Mouse (Mus musculus) embryo, embryonic 10 days (tissue): ENCODE measurements around the gene Cfd.

ENCODE experiments used
- DNase-seq: peaks from one replicate; pipeline ENCODE4 v3.0.0-alpha.2; 2015; ENCODE audit warnings: low spot score

Gene Cfd

DNA sequence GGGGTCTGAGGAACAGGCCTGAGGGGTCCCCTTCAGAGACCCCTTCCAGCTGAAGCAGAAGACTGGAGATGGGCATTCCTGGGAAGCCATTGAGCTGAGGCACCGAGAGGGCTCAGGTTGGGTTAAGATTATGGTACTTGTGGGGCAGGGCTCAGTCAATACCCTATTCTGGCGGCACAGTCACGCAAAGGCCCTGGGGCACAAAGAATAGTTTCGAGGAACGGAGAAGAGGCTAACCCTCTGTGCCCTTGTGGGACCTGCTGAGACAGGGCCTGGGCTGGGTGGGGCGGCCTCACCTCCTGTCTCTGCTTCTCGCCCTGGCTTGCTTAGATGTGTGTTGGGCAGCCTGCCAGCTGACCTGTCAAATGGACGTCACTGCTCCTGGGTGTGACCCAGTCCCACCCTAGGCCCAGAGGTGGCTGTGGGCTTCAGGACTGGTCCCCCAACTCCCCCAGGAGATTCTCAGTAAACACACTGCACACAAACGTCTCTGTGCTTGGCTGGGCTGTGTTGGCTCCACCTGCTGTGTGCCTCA is 42.6 kb downstream of the Cfd start:
- no peak for DNase-seq

DNA sequence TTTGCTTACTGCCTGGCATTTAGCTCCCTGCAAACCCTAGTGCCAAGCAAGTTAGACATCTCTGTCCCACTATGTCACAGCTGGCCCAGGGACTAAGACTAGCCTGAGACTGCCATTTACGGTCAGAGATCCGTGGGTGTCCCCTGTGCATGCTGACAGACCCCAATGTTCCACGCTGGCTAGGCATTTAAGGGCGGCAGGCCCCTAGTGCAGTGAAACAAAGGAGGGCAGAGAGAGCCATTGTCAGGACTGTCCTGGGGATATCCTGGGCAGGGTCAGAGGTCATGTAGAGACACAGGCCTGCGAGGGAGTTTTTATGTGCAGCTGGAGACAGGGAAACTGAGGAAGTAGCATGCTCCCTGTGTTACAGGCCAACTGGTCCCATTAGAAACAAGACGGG is 43.2 kb downstream of the Cfd start:
- DNase-seq, result no peak

DNA sequence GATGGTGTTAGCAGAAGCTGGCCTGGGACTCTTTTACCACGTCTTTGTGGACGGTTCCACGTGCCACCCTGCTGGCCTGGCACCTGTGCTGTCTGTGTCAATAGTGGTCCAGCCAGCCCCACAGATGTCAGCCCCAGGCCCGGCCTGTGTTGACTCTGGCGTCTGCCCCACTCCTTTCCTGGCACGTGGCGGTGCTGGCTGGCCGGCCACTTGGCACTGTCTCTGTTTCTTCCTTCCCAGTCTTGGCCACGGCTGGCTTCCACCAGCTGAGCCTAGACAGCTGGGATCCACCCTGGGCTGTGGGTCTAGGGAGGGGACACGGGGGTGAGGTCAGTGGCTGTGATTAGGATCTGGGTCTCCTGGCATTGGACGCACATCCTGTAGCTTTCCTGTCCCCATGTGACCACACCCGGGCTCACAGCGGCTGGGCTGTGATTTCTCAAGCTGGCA is 43.6 kb downstream of the Cfd start:
- no peak for DNase-seq

DNA sequence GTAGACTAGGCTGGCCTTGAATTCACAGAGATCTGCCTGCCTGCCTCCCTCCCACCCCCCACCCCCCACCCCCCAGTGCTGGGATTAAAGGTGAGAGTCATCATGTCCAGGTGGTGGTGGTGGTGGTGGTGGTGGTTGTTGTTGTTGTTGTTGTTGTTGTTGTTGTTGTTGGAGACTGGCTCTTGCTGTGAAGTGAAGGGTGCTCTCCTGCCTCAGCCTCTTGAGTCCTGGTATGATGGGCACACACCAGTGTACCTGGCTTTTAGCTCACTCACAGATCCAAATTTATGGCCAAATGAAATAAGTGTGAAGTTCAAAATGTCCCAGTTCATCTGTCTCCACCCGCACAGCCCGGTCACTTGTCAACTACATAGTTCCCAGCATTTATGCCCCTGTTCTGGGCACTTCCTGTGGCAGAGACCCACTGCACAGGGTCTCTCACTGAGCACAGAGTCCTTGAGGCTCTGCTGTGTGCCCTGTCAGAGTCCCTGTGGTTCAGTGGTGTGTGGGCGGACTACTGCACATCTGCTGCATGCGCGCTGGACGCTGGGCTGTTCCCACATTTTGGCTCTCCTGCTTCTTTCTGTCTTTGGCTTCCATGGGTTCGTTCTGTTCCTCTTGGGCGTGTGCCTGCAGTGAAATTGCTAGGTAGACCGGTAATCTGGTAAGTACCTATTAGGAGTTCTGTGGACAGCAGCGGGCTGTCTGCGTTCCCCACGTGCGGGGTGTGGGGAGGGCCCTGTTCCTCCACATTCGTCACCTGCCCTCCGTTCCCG is 44.3 kb downstream of the Cfd start:
- no peak for DNase-seq

DNA sequence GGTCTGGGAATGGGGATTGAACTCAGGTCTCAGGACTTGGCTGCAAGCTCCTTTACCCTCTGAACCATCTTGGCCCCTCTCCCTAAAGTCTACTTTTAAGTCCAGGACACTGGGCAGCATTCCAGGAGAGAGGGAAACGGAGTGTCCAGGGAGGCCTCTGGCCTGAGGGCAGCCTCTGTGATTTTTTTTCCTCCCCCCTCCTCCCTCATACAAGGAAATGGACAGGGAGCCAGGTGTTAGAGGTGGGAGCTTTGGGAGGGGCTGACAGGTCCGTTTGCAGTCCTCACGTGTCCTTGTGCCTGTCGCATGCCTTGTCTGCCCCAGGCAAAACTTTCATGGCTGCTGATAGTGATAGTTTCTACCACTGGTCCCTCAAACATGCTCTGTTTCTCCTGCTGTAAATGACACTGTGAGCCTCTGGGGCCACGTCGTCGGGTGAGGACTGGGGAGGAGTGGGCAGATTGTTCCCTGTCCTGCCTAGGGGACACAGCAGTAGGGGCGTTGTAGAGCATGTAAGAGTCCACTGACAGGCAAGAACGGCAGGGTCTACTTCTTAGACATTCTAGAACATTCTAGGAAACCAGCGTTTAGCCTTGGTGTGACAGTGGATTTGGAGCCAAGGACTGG is 45.7 kb downstream of the Cfd start:
- no peak for DNase-seq

DNA sequence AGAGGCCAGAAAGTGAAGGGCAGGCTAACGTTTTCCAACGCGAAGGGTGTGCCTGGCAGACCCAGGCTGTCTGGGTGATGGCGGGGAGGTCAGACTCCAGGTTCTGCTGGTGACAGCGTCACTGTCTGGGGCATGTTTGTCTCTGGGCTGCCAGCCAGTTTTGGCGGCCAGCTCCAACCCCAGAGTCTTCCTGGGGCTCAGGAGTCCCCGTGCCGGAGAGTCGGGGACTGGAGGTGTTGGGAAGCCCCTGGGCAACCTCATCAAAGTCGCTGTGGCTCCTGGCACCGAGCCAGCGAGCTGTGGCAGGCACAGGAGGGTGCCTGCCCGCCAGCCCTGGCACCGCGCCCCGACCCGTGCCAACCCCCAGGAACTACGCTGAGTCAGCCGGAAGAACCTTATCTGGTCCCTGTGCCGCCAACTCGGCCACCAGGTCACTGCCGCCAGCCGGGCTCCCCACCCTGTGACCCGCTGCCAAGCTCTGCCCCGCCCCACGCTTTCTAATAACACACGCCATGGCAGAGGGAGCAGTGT is 46.3 kb downstream of the Cfd start:
- no peak for DNase-seq

DNA sequence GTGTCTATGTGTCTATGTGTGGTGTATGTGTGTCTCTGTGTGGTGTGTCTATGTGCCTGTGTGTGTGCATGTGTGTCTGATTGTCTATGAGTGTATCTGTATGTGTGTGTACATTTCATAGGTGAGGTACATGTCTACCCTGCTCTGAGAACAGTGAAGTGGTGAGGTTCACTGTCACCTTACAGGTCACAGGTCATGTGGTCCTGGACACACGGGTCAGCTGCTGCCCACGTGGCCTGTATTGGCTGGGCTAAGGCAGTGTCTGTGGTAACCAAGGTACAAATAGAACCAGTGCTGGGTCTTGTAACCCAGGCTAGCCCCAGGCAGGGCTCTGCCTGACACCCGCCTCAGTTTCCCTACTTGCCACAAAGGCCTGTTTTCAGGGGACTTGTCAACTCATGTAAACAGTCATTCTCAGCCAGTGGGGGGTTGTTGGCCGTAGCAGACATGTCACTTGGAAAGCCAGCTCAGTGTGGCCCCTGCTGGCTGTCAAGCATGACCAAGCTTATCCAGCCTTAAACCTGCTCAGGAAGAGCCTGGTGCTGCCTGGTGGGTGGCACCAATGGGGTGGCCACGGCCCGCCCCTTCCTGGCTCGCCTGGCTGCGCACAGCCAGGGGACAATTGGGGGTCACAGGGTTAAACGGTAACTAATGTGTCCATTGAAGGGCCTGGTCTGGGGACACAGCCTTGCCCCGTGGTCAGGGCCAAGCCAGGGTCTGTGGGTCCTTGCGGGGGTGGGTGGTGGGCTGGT is 47.3 kb downstream of the Cfd start:
- peak; percentile 55 for DNase-seq

DNA sequence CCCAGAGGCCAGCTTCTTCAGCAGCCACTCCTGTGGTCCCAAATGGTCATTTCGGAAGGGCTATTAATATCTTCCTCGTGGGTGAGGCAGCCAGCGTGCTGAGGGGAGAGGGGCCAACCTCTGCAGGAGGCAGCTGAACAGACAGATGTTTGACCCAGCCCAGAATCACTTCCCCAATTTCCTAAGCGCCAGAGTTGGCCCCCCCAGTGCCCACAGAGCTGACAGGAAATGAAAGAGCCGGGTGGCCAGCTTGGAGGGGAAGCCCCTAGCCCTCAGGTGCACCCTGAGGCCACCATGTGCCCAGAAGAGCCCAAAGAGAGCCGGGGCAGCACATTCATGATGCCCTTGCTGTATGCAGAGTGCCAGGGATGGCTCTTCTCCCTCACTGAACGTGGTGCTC is 50.1 kb downstream of the Cfd start:
- no peak for DNase-seq
